Mouse (Mus musculus) limb, embryonic 10.5 days (tissue): ENCODE results near the gene Zc3hc1. TPM values are rescaled to one million over a fixed set of nuclear protein-coding genes. Genes with fewer than 3 reads are reported as not detected.

Experiments used
- DNase-seq: peaks from one replicate; pipeline ENCODE4 v3.0.0-alpha.2; 2017; ENCODE audit warnings: low spot score
- H3K27ac ChIP-seq: fragments of 300-500 bp; sonication (generic); 2 replicates; pipeline ENCODE4 v1.5.1; 2016; ENCODE audit warnings: mild to moderate bottlenecking
- H3K27me3 ChIP-seq: fragments of 300-500 bp; sonication (generic); 2 replicates; pipeline ENCODE4 v1.6.1; 2016; ENCODE audit warnings: low read depth, mild to moderate bottlenecking; ENCODE audit not compliant: poor library complexity, severe bottlenecking
- H3K36me3 ChIP-seq: fragments of 300-500 bp; sonication (generic); 2 replicates; pipeline ENCODE4 v1.6.1; 2016; ENCODE audit warnings: mild to moderate bottlenecking, moderate library complexity
- H3K4me1 ChIP-seq: fragments of 300-500 bp; sonication (generic); 2 replicates; pipeline ENCODE4 v1.6.1; 2016
- H3K4me3 ChIP-seq: fragments of 300-500 bp; sonication (generic); 2 replicates; pipeline ENCODE4 v1.5.1; 2016; ENCODE audit warnings: mild to moderate bottlenecking, moderate library complexity
- H3K9me3 ChIP-seq: fragments of 300-500 bp; sonication (generic); replicated peaks from 2 replicates; pipeline ENCODE4 v1.6.1; 2016; ENCODE audit warnings: mild to moderate bottlenecking
- WGBS: fragments of 180-500 bp; shearing (Covaris S2); methylation state at CpG from one replicate; pipeline ENCODE4 v1.1.7; 2016; 5-methylcytosine and 5-hydroxymethylcytosine counted together
- polyA plus RNA-seq: library from polyadenylated mRNA; unstranded; fragments of >200 nt; fragmentation: Nextera tagmentation; extraction: Ambion mirVana; gene quantifications from 2 replicates; pipeline ENCODE4 v1.2.1, GENCODE M21; 2016

The Zc3hc1 gene
- polyA plus RNA-seq, 1 experiment from 2014 or later = 91.3 TPM

DNA sequence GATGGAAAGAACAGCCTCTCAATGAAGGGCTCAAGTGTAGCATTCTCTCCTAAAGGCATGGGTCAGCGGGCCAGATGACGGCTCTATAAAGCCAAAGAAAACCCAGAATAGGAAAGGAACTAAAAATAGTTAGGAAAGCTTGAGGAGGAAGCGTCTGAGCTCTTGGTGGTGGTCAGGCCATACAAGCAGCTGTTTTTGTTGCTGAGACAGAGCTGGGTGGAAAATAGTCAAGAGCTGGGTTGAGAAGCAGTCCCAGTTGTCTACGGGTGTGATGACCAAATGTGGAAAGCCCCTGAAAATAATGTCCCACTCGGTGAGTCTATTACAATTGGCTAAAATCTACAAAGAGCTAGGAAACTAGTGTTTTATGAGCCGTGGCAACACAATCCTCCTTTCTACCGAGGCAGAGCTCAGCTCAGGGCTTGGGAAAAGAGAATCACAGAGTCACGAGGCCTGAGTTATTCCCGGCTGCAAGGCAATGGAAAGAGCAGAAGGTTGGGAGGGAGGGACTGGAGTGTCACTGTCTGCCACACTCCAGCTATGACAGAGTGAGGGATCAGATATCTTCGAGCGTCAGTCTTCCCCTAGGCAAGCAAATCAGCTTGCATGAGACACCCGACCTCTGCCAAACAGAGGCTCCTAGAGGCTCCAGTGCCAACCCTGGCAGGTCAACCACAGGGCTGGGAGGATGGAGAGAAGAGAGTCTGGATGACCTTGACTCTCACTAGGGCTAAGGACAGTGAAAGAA is 30.9 kb downstream of the Zc3hc1 start:
- H3K27ac ChIP-seq = no peak overlapping the region
- peaks cover 4% of the 10 kb centered on the region; the same call in 1 of the 2 replicates for H3K4me1 ChIP-seq
- H3K27me3 ChIP-seq = no peaks in the 10 kb centered on the region
- H3K9me3 ChIP-seq = no peaks in the 10 kb centered on the region
- H3K36me3 ChIP-seq = peaks cover 33% of the 10 kb centered on the region
- DNase-seq = no peak
- WGBS = 77% methylated on average over 12 of the region's 12 CpGs
- H3K4me3 ChIP-seq = no peak overlapping the region

DNA sequence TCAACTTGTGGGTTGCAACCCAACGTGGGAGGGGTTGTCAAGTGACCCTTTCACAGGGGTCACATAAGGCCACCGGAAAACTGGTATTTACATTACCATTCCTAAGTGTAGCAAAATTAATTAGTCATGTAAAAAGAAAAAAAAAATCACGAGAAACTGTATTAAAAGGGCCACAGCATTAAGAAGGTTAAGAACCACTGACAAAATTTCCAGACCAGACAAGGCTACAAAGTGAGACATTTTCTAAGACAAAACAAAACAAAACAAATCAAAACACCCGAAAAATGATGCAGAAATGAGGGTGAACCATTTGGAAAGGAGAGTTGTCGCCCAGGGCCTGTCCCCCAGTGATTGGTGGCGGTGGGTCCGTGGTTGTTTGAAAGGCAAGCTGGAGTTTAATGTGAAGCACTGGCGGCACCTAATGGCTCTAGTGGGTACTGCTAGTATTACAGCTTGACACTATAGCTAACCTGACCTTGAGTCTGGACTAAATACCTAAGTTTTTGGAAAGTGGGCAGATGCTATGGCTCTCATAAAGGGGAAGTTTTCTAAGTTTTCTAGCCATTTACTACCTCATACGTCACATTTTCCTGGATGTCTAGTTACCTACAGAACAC is 33.2 kb downstream of the Zc3hc1 start:
- H3K4me1 ChIP-seq = peaks cover 9% of the 10 kb centered on the region; the same call in 1 of the 2 replicates
- peak; percentile 86 for DNase-seq
- 22% methylated on average over 9 of the region's 9 CpGs for WGBS

DNA sequence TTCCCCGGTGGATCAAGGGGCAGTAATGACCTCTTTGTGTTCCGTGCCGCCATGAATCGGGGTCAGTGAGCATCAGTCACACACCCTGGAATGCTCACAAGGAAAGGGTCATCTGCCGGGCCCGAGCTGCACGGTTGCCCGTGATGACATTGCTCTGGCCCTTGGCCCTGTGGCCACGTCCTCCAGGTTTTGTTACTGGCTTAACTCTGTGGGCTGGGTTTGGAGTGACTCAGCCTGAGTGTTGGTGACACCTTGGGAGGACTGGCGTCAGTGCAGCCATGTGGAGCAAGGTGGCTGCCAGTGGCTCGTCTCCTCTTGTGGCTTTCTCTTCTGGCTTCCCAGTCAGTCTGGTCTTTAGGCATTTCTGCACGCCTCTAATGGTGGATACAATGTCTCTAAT is 34.1 kb downstream of the Zc3hc1 start:
- no peak overlapping the region for H3K27ac ChIP-seq
- H3K27me3 ChIP-seq = no peaks in the 10 kb centered on the region
- peaks cover 9% of the 10 kb centered on the region; the same call in 1 of the 2 replicates for H3K4me1 ChIP-seq
- peaks cover 5% of the 10 kb centered on the region for H3K36me3 ChIP-seq
- H3K9me3 ChIP-seq = no peaks in the 10 kb centered on the region
- DNase-seq = no peak
- no peak overlapping the region for H3K4me3 ChIP-seq
- 91% methylated on average over 12 of the region's 12 CpGs for WGBS

More for the DNA sequence above, 33.2 kb downstream of the Zc3hc1 start:
- Histone ChIP-seq H3K36me3 (peaks cover 11% of the 10 kb centered on the region), H3K4me3 (no peak overlapping the region), H3K9me3 (no peaks in the 10 kb centered on the region), H3K27ac (no peak overlapping the region), H3K27me3 (no peaks in the 10 kb centered on the region)

DNA sequence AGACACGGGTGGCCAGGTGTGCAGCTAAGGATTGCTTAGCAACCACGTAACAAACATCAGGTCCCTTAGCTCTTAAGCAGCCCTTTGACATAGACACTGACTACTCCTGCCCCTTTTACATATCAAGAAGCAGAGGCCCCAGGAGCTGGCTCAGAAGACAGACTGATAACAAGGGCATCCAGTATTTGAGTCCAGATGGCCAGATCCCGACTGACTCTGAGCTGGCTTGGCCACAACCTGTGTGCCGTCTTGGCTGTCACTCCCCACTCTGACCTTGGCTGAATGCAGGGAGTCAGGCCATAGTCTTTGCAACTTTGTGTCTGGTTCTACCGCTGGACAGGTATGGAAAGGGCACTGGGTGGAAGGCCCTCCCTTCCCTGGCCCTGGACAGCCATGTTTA is 34.7 kb downstream of the Zc3hc1 start:
- no peak overlapping the region for H3K4me3 ChIP-seq
- WGBS = 85% methylated on average over 5 of the region's 5 CpGs
- H3K27ac ChIP-seq = no peak overlapping the region
- no peaks in the 10 kb centered on the region for H3K9me3 ChIP-seq
- no peaks in the 10 kb centered on the region for H3K36me3 ChIP-seq
- H3K4me1 ChIP-seq = peaks cover 9% of the 10 kb centered on the region; the same call in 1 of the 2 replicates
- H3K27me3 ChIP-seq = no peaks in the 10 kb centered on the region
- DNase-seq = no peak

DNA sequence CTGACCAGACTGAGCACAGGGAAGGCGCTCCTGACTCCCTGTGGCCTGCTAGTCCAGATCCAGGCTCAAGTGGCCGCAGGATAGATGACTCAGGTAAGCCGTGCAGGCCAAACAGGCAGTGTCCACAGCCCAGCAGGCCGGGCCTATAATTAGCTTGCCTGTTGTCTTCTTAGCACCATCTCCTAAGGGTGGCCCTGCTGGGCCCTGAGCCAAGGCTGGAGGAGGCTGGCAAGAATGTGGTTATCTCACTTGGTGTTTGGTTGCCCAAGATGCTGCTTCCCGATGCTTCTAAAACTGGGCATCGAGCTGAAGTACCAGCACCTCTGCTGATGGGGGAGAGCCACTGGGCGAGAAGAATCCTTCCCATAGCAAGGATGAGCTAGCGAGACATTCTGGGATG is 35.1 kb downstream of the Zc3hc1 start:
- no peaks in the 10 kb centered on the region for H3K27me3 ChIP-seq
- no peak for DNase-seq
- peaks cover 9% of the 10 kb centered on the region; the same call in 1 of the 2 replicates for H3K4me1 ChIP-seq
- 86% methylated on average over 8 of the region's 8 CpGs for WGBS
- H3K36me3 ChIP-seq = no peaks in the 10 kb centered on the region
- no peak overlapping the region for H3K27ac ChIP-seq
- H3K4me3 ChIP-seq = no peak overlapping the region
- no peaks in the 10 kb centered on the region for H3K9me3 ChIP-seq

DNA sequence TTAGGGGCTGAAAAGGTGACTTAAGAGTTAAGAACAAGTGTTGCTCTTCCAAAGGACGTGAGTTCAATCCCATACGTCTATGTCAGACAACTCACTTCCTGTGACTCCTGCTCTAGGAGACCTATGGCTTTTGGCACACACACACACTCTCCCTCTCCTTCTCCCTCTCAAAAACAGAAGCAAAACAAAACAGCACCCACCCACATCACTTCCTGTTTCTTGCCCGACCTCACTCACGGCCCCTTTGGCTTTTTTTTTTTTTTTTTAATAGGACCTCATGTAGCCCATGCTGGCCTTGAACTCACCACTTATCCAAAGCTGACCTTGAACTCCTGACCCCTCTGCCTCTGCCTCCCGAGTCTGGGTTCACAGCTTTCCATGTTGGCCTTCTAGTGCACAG is 36.1 kb downstream of the Zc3hc1 start:
- WGBS = 50% methylated on average over 5 of the region's 5 CpGs
- Histone ChIP-seq H3K27me3 (no peaks in the 10 kb centered on the region), H3K9me3 (no peaks in the 10 kb centered on the region), H3K36me3 (no peaks in the 10 kb centered on the region), H3K27ac (no peak overlapping the region), H3K4me3 (no peak overlapping the region), H3K4me1 (peaks cover 9% of the 10 kb centered on the region; the same call in 1 of the 2 replicates)
- DNase-seq = no peak

DNA sequence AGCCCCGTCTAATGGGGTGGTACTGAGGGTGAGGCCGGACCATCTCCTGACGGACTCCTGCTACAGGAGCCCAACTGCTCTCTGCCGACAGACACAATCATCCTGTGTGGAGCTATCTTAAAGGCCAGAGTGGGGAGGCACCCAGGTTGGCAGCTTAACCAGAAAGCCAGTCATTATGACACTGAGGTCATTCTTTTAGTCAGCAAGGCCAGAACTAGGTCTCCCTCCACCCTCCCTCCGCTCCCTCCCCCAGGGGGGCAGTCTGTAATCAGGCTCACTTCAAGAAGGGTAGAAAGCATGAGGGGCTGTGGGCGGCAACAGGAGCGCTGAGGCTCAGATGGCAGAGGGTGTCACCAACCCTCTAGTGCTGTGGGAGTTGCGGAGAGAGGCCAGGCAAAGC is 37.2 kb downstream of the Zc3hc1 start:
- Histone ChIP-seq H3K27ac (peak overlapping the region; percentile 25), H3K27me3 (no peaks in the 10 kb centered on the region), H3K36me3 (no peaks in the 10 kb centered on the region), H3K4me3 (no peak overlapping the region), H3K9me3 (no peaks in the 10 kb centered on the region), H3K4me1 (peaks cover 9% of the 10 kb centered on the region; the same call in 1 of the 2 replicates)
- no peak for DNase-seq
- WGBS = 77% methylated on average over 8 of the region's 8 CpGs

DNA sequence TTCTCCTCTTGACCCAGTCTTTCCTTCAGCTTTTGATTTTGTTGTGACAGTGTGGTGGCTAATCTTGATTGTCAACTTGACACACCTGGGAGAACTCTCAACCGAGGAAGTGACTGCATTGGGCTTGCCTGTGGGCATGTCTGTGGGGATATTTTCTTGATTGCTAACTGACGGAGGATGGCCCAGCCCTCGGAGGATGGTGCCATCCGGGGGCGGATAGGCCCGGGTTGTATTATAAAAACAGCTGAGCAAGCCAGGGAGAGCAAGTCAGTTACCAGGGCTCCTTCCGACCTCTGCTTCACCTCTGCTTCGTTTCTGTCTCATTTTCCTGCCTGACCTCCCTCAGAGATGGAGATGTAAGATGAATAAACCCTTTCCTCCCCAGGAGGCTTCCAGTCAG is 38.1 kb downstream of the Zc3hc1 start:
- no peak for DNase-seq
- Histone ChIP-seq H3K27me3 (no peaks in the 10 kb centered on the region), H3K4me1 (peaks cover 9% of the 10 kb centered on the region; the same call in 1 of the 2 replicates), H3K9me3 (no peaks in the 10 kb centered on the region), H3K36me3 (no peaks in the 10 kb centered on the region), H3K27ac (no peak overlapping the region), H3K4me3 (no peak overlapping the region)
- WGBS = 62% methylated on average over 8 of the region's 8 CpGs

DNA sequence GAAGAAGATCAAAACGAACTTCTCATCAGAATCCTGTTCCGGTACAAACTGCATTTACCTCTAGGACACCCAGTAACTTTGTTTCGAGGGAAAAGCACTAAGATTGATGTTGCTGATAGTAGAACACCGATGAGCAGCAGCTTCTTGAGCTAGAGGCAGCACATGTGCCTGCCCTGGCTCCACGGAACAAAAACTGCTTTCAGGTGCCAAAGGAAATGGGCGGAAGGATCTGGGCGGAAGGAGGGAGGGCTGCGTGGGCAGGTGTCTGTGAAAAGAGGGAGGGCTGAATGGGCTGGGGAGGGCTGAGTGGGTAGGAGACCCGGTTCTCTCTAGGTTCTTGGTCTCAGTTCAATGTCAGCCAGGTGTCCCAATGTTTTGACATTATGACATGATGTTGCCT is 39.5 kb downstream of the Zc3hc1 start:
- H3K4me1 ChIP-seq = peaks cover 9% of the 10 kb centered on the region; the same call in 1 of the 2 replicates
- H3K9me3 ChIP-seq = no peaks in the 10 kb centered on the region
- no peak for DNase-seq
- no peak overlapping the region for H3K27ac ChIP-seq
- H3K27me3 ChIP-seq = no peaks in the 10 kb centered on the region
- H3K36me3 ChIP-seq = no peaks in the 10 kb centered on the region
- WGBS = 83% methylated on average over 9 of the region's 9 CpGs
- H3K4me3 ChIP-seq = no peak overlapping the region

DNA sequence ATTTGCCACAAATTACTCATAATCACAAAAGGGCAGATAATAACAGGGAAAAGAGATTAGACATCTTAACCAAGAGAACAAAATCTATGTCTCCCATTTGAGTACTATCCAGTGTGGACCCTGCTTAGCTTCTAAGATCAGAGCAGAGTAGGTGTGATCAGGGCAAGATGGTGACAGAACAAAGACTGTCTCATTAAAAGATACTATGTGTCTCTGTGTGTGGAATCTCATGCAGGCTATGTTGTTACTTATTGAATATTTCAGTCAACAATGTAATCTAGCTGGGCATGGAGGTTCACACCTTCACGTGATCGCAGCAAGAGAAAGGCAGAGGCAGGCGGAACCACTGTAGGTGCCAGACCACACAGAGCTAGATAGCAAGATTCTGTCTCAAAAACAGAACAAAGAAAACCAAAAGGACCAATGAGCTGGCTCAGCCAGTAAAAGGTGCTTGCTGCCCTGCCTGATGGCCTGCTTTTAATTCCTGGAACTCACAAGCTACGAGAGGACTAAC is 43.5 kb downstream of the Zc3hc1 start:
- Histone ChIP-seq H3K27ac (no peak overlapping the region), H3K27me3 (no peaks in the 10 kb centered on the region), H3K4me1 (no peaks in the 10 kb centered on the region), H3K4me3 (no peak overlapping the region), H3K36me3 (no peaks in the 10 kb centered on the region), H3K9me3 (no peaks in the 10 kb centered on the region)
- 89% methylated on average over 4 of the region's 4 CpGs for WGBS
- no peak for DNase-seq

DNA sequence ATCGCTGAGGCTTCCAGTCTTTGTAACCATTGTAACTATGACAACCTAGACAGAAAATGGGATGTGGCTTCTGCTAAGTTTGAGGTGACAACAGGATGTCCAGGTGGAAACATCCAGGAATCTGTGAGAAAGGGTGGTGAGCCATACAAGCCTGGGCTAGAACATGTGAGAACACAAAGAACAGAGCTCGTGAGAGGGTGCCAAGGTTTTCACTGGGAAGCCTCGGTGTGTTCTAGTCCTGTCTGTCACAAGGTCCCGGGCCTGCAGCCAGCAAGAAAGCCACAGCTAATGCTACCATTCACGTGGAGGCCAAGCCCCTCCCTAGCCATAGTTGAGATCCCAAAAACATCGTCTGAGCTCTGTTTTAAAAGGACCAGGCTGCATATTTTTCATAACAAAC is 44.1 kb downstream of the Zc3hc1 start:
- no peak overlapping the region for H3K4me3 ChIP-seq
- H3K9me3 ChIP-seq = no peaks in the 10 kb centered on the region
- no peak for DNase-seq
- H3K36me3 ChIP-seq = no peaks in the 10 kb centered on the region
- no peaks in the 10 kb centered on the region for H3K4me1 ChIP-seq
- 85% methylated on average over 6 of the region's 6 CpGs for WGBS
- H3K27me3 ChIP-seq = no peaks in the 10 kb centered on the region
- H3K27ac ChIP-seq = no peak overlapping the region

DNA sequence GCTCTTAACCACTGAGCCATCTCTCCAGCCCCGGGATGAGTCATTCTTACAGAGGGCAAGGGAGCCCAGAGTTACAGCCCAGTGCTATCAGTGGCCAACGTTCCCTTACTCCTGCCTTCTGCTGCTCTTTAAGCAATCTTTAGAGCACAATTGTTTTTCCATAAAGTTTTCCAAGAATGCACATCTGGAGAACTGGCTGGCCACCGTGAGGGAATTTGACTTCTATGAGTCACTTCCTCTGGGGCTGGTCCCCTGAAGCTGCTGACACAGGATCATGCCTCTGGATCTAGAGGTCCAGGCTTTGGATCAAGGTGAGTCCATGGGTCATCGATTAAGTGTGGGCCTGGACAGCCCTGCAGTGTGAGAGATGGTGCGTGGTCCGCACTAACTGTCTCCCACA is 46.8 kb downstream of the Zc3hc1 start:
- 88% methylated on average over 6 of the region's 6 CpGs for WGBS
- H3K27ac ChIP-seq = no peak overlapping the region
- H3K4me1 ChIP-seq = no peaks in the 10 kb centered on the region
- H3K27me3 ChIP-seq = no peaks in the 10 kb centered on the region
- no peaks in the 10 kb centered on the region for H3K36me3 ChIP-seq
- DNase-seq = no peak
- H3K9me3 ChIP-seq = no peaks in the 10 kb centered on the region
- H3K4me3 ChIP-seq = no peak overlapping the region

DNA sequence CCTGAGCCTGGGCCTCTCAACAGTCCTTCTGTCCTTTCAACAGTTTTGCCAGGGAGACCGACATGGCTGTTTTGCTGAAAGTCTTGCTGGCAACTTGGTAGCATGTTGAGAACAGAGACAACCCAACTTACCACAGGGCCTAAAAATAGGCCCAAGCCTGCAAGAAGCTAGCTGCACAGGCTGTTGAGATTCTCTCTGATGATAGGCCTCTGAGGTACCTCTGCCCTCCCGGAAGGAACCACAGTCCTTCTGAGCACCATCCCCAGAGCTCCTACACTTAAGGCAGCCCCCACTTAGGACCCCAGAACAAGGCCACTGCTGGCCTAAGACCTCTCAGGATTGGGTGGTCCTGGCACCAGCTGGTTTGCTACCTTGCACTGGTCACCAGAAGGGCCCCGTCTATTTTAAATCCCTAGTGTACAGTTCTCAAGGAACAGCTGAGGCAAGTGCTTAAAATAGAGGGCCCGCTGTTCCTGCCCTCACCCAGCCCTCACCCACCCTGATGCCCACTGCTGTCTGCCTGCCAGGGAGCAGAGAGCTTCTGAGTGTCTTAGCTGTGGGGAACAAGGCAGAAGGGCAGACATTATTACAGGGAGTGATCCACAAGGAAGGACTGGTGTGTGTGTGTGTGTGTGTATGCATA is 50.5 kb downstream of the Zc3hc1 start:
- H3K4me3 ChIP-seq = no peak overlapping the region
- H3K4me1 ChIP-seq = no peaks in the 10 kb centered on the region
- no peaks in the 10 kb centered on the region for H3K9me3 ChIP-seq
- H3K27me3 ChIP-seq = no peaks in the 10 kb centered on the region
- H3K36me3 ChIP-seq = no peaks in the 10 kb centered on the region
- DNase-seq = no peak
- WGBS = 90% methylated on average over 4 of the region's 4 CpGs
- no peak overlapping the region for H3K27ac ChIP-seq
